Mouse (Mus musculus) stomach, embryonic 14.5 days (tissue): ENCODE results near the gene Ift43. TPM values are rescaled to one million over a fixed set of nuclear protein-coding genes. Genes with fewer than 3 reads are reported as not detected.
A peak's percentile ranks its signal among the peaks of the same experiment; 100 is the strongest.

Source experiments
- ATAC-seq: fragments of 200-750 bp; cut with Nextera tagmentation; 2 replicates; pipeline ENCODE4 v1.8.0; 2017; ENCODE audit warnings: low read depth, moderate TSS enrichment; ENCODE audit not compliant: insufficient number of reproducible peaks, insufficient read depth, low FRiP score
- H3K27ac ChIP-seq: fragments of 300-500 bp; sonication (generic); 2 replicates; pipeline ENCODE4 v1.5.1; 2014; ENCODE audit warnings: mild to moderate bottlenecking, low read length, moderate library complexity, mixed read lengths
- H3K27me3 ChIP-seq: fragments of 300-500 bp; sonication (generic); 2 replicates; pipeline ENCODE4 v1.6.1; 2014; ENCODE audit warnings: low read length, control low read depth, mixed read lengths; ENCODE audit not compliant: control insufficient read depth, insufficient read depth
- H3K36me3 ChIP-seq: fragments of 300-500 bp; sonication (generic); 2 replicates; pipeline ENCODE4 v1.6.1; 2014; ENCODE audit warnings: mild to moderate bottlenecking, control low read depth, low read length, moderate library complexity, mixed read lengths; ENCODE audit not compliant: control insufficient read depth, insufficient read depth
- H3K4me1 ChIP-seq: fragments of 300-500 bp; sonication (generic); 2 replicates; pipeline ENCODE4 v1.6.1; 2014; ENCODE audit warnings: low read length, control low read depth, mixed read lengths; ENCODE audit not compliant: control insufficient read depth, insufficient read depth
- H3K4me2 ChIP-seq: fragments of 300-500 bp; sonication (generic); replicated peaks from 2 replicates; pipeline ENCODE4 v1.6.1; 2014; ENCODE audit warnings: low read depth, low read length, control low read depth
- H3K4me3 ChIP-seq: fragments of 300-500 bp; sonication (generic); 2 replicates; pipeline ENCODE4 v1.5.1; 2014; ENCODE audit warnings: low read depth, low read length, control low read depth
- H3K9ac ChIP-seq: fragments of 300-500 bp; sonication (generic); replicated peaks from 2 replicates; pipeline ENCODE4 v1.6.1; 2014; ENCODE audit warnings: low read depth, mild to moderate bottlenecking, control low read depth, low read length, moderate library complexity, mixed read lengths
- H3K9me3 ChIP-seq: fragments of 300-500 bp; sonication (generic); 2 replicates; pipeline ENCODE4 v1.6.1; 2016; ENCODE audit warnings: low read depth, low read length, control low read depth; ENCODE audit not compliant: control insufficient read depth
- WGBS: fragments of 180-500 bp; shearing (Covaris S2); extraction: QIAGEN DNeasy Blood & Tissue Kit; methylation state at CpG from one replicate; pipeline ENCODE4 v1.1.7; 2014; 5-methylcytosine and 5-hydroxymethylcytosine counted together
- polyA plus RNA-seq: library from polyadenylated mRNA; unstranded; fragments of >200 nt; fragmentation: Nextera tagmentation; extraction: Ambion mirVana; gene quantifications from 2 replicates; pipeline ENCODE4 v1.2.1, GENCODE M21; 2014

Ift43 gene
- polyA plus RNA-seq, 1 experiment from 2014 or later = 74.5 TPM

GRCm38 (mm10) chr12:86074681-86075080 lies 7.7 kb upstream of the Ift43 start:
- no peak overlapping the region for H3K4me2 ChIP-seq
- no peak overlapping the region for H3K4me3 ChIP-seq
- H3K36me3 ChIP-seq = no peaks in the 10 kb centered on the region
- ATAC-seq = no peak
- H3K27ac ChIP-seq = no peak overlapping the region
- H3K9me3 ChIP-seq = no peaks in the 10 kb centered on the region
- peaks cover 10% of the 10 kb centered on the region for H3K4me1 ChIP-seq
- H3K9ac ChIP-seq = no peak overlapping the region
- no peaks in the 10 kb centered on the region for H3K27me3 ChIP-seq
- 81% methylated on average over 12 of the region's 12 CpGs for WGBS

- Histone ChIP-seq H3K9me3 (no peaks in the 10 kb centered on the region), H3K36me3 (no peaks in the 10 kb centered on the region), H3K4me1 (peaks cover 10% of the 10 kb centered on the region), H3K27ac (no peak overlapping the region), H3K9ac (no peak overlapping the region), H3K27me3 (no peaks in the 10 kb centered on the region), H3K4me3 (0 out of 2 replicates have a peak overlapping the region, but pooled peaks have one; percentile 37), H3K4me2 (0 out of 2 replicates have a peak overlapping the region, but pooled peaks have one; percentile 7)
- whole genome bisulfite sequencing = 88% methylated on average over 7 of the region's 7 CpGs
- ATAC-seq = no peak
Observed at GRCm38 (mm10) chr12:86075358-86075757, 7.0 kb upstream of the Ift43 start.

- H3K36me3 ChIP-seq = no peaks in the 10 kb centered on the region
- no peaks in the 10 kb centered on the region for H3K27me3 ChIP-seq
- 11% methylated on average over 13 of the region's 13 CpGs for WGBS
- peaks cover 10% of the 10 kb centered on the region for H3K4me1 ChIP-seq
- no peak overlapping the region for H3K9ac ChIP-seq
- no peak for ATAC-seq
- no peak overlapping the region for H3K27ac ChIP-seq
- no peaks in the 10 kb centered on the region for H3K9me3 ChIP-seq
- H3K4me3 ChIP-seq = peak overlapping the region; percentile 37
- peak overlapping the region; percentile 48 for H3K4me2 ChIP-seq
Observed at GRCm38 (mm10) chr12:86076321-86076901, 5.9 kb upstream of the Ift43 start.

- no peaks in the 10 kb centered on the region for H3K27me3 ChIP-seq
- H3K4me1 ChIP-seq = peaks cover 10% of the 10 kb centered on the region
- ATAC-seq = no peak
- H3K36me3 ChIP-seq = no peaks in the 10 kb centered on the region
- peak overlapping the region; percentile 89; the same call in 1 of the 2 replicates for H3K27ac ChIP-seq
- no peaks in the 10 kb centered on the region for H3K9me3 ChIP-seq
- WGBS = 23% methylated on average over 8 of the region's 8 CpGs
- H3K9ac ChIP-seq = peak overlapping the region; percentile 37; the same call in 1 of the 2 replicates
- H3K4me3 ChIP-seq = peak overlapping the region; percentile 37
- H3K4me2 ChIP-seq = peak overlapping the region; percentile 48
Observed at GRCm38 (mm10) chr12:86077322-86077721, 5.0 kb upstream of the Ift43 start.

- 20% methylated on average over 11 of the region's 11 CpGs for WGBS
- H3K27ac ChIP-seq = peak overlapping the region; percentile 89
- no peaks in the 10 kb centered on the region for H3K9me3 ChIP-seq
- peak overlapping the region; percentile 37 for H3K4me3 ChIP-seq
- no peaks in the 10 kb centered on the region for H3K27me3 ChIP-seq
- peak overlapping the region; percentile 48 for H3K4me2 ChIP-seq
- ATAC-seq = no peak
- H3K4me1 ChIP-seq = peaks cover 10% of the 10 kb centered on the region
- peak overlapping the region; percentile 37 for H3K9ac ChIP-seq
- H3K36me3 ChIP-seq = no peaks in the 10 kb centered on the region
Observed at GRCm38 (mm10) chr12:86077736-86078135, 4.6 kb upstream of the Ift43 start.

- H3K4me2 ChIP-seq = peak overlapping the region; percentile 48
- WGBS = 10% methylated on average over 9 of the region's 9 CpGs
- ATAC-seq = no peak
Observed at GRCm38 (mm10) chr12:86078176-86078552, 4.2 kb upstream of the Ift43 start.

GRCm38 (mm10) chr12:86078553-86079201 lies 3.7 kb upstream of the Ift43 start, which contains the start of gene Tgfb3:
Tgfb3 (minus strand) TSS chr12:86079041.
- Histone ChIP-seq H3K4me3 (peak within 1 kb of the TSS; percentile 37), H3K36me3 (no peaks in the 10 kb centered on the region), H3K9me3 (no peaks in the 10 kb centered on the region), H3K4me1 (peaks cover 15% of the 10 kb centered on the region), H3K27me3 (no peaks in the 10 kb centered on the region), H3K4me2 (peak within 1 kb of the TSS; percentile 48), H3K9ac (peak within 1 kb of the TSS; percentile 37), H3K27ac (peak within 1 kb of the TSS; percentile 89)
- ATAC-seq = peak; percentile 76
- under 1% methylated on average over 25 of the region's 25 CpGs for WGBS

More at GRCm38 (mm10) chr12:86078176-86078552, 4.2 kb upstream of the Ift43 start:
- H3K27ac ChIP-seq = peak overlapping the region; percentile 89
- H3K9me3 ChIP-seq = no peaks in the 10 kb centered on the region
- H3K4me1 ChIP-seq = peaks cover 13% of the 10 kb centered on the region
- no peaks in the 10 kb centered on the region for H3K36me3 ChIP-seq
- H3K27me3 ChIP-seq = no peaks in the 10 kb centered on the region
- peak overlapping the region; percentile 37 for H3K9ac ChIP-seq
- peak overlapping the region; percentile 37 for H3K4me3 ChIP-seq

- Histone ChIP-seq H3K9me3 (no peaks in the 10 kb centered on the region), H3K27me3 (no peaks in the 10 kb centered on the region), H3K9ac (peak overlapping the region; percentile 37; the same call in 1 of the 2 replicates), H3K36me3 (no peaks in the 10 kb centered on the region), H3K4me2 (peak overlapping the region; percentile 48), H3K27ac (peak overlapping the region; percentile 89), H3K4me3 (peak overlapping the region; percentile 37), H3K4me1 (peaks cover 15% of the 10 kb centered on the region)
- peak; percentile 58 for ATAC-seq
- under 1% methylated on average over 31 of the region's 31 CpGs for WGBS
Observed at GRCm38 (mm10) chr12:86079202-86079667, 3.1 kb upstream of the Ift43 start.
